Mouse (Mus musculus) neural tube, embryonic 11.5 days (tissue): ENCODE data around the gene Gm28269. TPM values are rescaled to one million over a fixed set of nuclear protein-coding genes. Genes with fewer than 3 reads are reported as not detected.

Source experiments
- ATAC-seq: fragments of 200-750 bp; cut with Nextera tagmentation; 2 replicates; pipeline ENCODE4 v1.8.0; 2017; ENCODE audit warnings: moderate number of reproducible peaks, mild to moderate bottlenecking, moderate TSS enrichment, moderate library complexity; ENCODE audit not compliant: insufficient read depth, low FRiP score, low TSS enrichment
- DNase-seq: peaks from one replicate; pipeline ENCODE4 v3.0.0-alpha.2; 2015; ENCODE audit warnings: low spot score
- H3K27ac ChIP-seq: fragments of 300-500 bp; sonication (generic); 2 replicates; pipeline ENCODE4 v1.5.1; 2014; ENCODE audit warnings: low read depth, mild to moderate bottlenecking, low read length
- H3K27me3 ChIP-seq: fragments of 300-500 bp; sonication (generic); 2 replicates; pipeline ENCODE4 v1.6.1; 2014; ENCODE audit warnings: mild to moderate bottlenecking, low read length, mixed read lengths; ENCODE audit not compliant: control insufficient read depth, insufficient read depth
- H3K36me3 ChIP-seq: fragments of 300-500 bp; sonication (generic); 2 replicates; pipeline ENCODE4 v1.6.1; 2014; ENCODE audit warnings: mild to moderate bottlenecking, low read length, moderate library complexity, mixed read lengths; ENCODE audit not compliant: control insufficient read depth, insufficient read depth
- H3K4me1 ChIP-seq: fragments of 300-500 bp; sonication (generic); 2 replicates; pipeline ENCODE4 v1.6.1; 2014; ENCODE audit warnings: low read length, mixed read lengths; ENCODE audit not compliant: control insufficient read depth, insufficient read depth
- H3K4me2 ChIP-seq: fragments of 300-500 bp; sonication (generic); 2 replicates; pipeline ENCODE4 v1.6.1; 2014; ENCODE audit warnings: low read depth, mild to moderate bottlenecking, moderate library complexity
- H3K4me3 ChIP-seq: fragments of 300-500 bp; sonication (generic); 2 replicates; pipeline ENCODE4 v1.5.1; 2014; ENCODE audit warnings: low read depth, low read length
- H3K9ac ChIP-seq: fragments of 300-500 bp; sonication (generic); 2 replicates; pipeline ENCODE4 v1.6.1; 2014; ENCODE audit warnings: mild to moderate bottlenecking, low read length
- H3K9me3 ChIP-seq: fragments of 300-500 bp; sonication (generic); 2 replicates; pipeline ENCODE4 v1.6.1; 2016; ENCODE audit warnings: low read length; ENCODE audit not compliant: control insufficient read depth
- WGBS: fragments of 180-500 bp; shearing (Covaris S2); extraction: QIAGEN DNeasy Blood & Tissue Kit; methylation state at CpG from one replicate; pipeline ENCODE4 v1.1.7; 2014; 5-methylcytosine and 5-hydroxymethylcytosine counted together
- polyA plus RNA-seq: library from polyadenylated mRNA; unstranded; fragments of >200 nt; fragmentation: Nextera tagmentation; extraction: Ambion mirVana; gene quantifications from 2 replicates; pipeline ENCODE4 v1.2.1, GENCODE M21; 2014

Gm28269 gene
- not detected in 2 replicates for polyA plus RNA-seq

GRCm38 (mm10) chrX:21744997-21745396, at the start of gene Gm28269:
Gm28269 (minus strand) TSS chrX:21745097.
- Histone ChIP-seq H3K4me1 (no peaks in the 10 kb centered on the region), H3K36me3 (no peaks in the 10 kb centered on the region), H3K4me2 (no peak within 1 kb of the TSS), H3K27me3 (no peaks in the 10 kb centered on the region), H3K9ac (no peak within 1 kb of the TSS), H3K27ac (no peak within 1 kb of the TSS), H3K9me3 (no peaks in the 10 kb centered on the region), H3K4me3 (no peak within 1 kb of the TSS)
- DNase-seq (no peak), ATAC-seq (no peak)

GRCm38 (mm10) chrX:21716885-21717284, 28.0 kb downstream of the Gm28269 start:
- Histone ChIP-seq H3K27me3 (no peaks in the 10 kb centered on the region), H3K4me2 (no peak overlapping the region), H3K9me3 (no peaks in the 10 kb centered on the region), H3K4me1 (no peaks in the 10 kb centered on the region), H3K27ac (no peak overlapping the region), H3K9ac (no peak overlapping the region), H3K4me3 (no peak overlapping the region), H3K36me3 (no peaks in the 10 kb centered on the region)
- 90% methylated on average over 2 of the region's 2 CpGs for WGBS
- no peak for ATAC-seq
- no peak for DNase-seq

- DNase-seq (no peak), ATAC-seq (no peak)
- Histone ChIP-seq H3K27me3 (no peaks in the 10 kb centered on the region), H3K9me3 (no peaks in the 10 kb centered on the region), H3K4me2 (no peak overlapping the region), H3K9ac (no peak overlapping the region), H3K4me1 (no peaks in the 10 kb centered on the region), H3K36me3 (no peaks in the 10 kb centered on the region), H3K4me3 (no peak overlapping the region), H3K27ac (no peak overlapping the region)
- 66% methylated on average over 5 of the region's 5 CpGs for WGBS
These were observed 29.6 kb downstream of the Gm28269 start for GRCm38 (mm10) chrX:21715293-21715692.

- Histone ChIP-seq H3K36me3 (no peaks in the 10 kb centered on the region), H3K4me3 (no peak within 1 kb of the TSS), H3K9ac (no peak within 1 kb of the TSS), H3K9me3 (no peaks in the 10 kb centered on the region), H3K27ac (no peak within 1 kb of the TSS), H3K27me3 (no peaks in the 10 kb centered on the region), H3K4me2 (no peak within 1 kb of the TSS), H3K4me1 (no peaks in the 10 kb centered on the region)
- ATAC-seq: no peak
- WGBS: 74% methylated on average over 7 of the region's 7 CpGs
- DNase-seq: no peak
These were observed 30.1 kb downstream of the Gm28269 start, which contains the start of gene Slc6a14 for GRCm38 (mm10) chrX:21714829-21715228. Slc6a14 (plus strand) TSS chrX:21714896.

GRCm38 (mm10) chrX:21704470-21704869, 40.4 kb downstream of the Gm28269 start:
- Histone ChIP-seq H3K9me3 (no peaks in the 10 kb centered on the region), H3K4me3 (no peak overlapping the region), H3K36me3 (no peaks in the 10 kb centered on the region), H3K9ac (no peak overlapping the region), H3K4me2 (no peak overlapping the region), H3K4me1 (no peaks in the 10 kb centered on the region), H3K27me3 (no peaks in the 10 kb centered on the region), H3K27ac (no peak overlapping the region)
- ATAC-seq (no peak), DNase-seq (no peak)
- 86% methylated on average over 1 of the region's 1 CpGs for WGBS

- Histone ChIP-seq H3K27me3 (no peaks in the 10 kb centered on the region), H3K36me3 (no peaks in the 10 kb centered on the region), H3K27ac (no peak overlapping the region), H3K4me3 (no peak overlapping the region), H3K9ac (no peak overlapping the region), H3K4me2 (no peak overlapping the region), H3K9me3 (no peaks in the 10 kb centered on the region), H3K4me1 (no peaks in the 10 kb centered on the region)
- DNase-seq (no peak), ATAC-seq (no peak)
- 81% methylated on average over 4 of the region's 4 CpGs for WGBS
These were observed 43.3 kb downstream of the Gm28269 start for GRCm38 (mm10) chrX:21701646-21702045.

- Histone ChIP-seq H3K27ac (no peak overlapping the region), H3K4me2 (no peak overlapping the region), H3K9ac (no peak overlapping the region), H3K9me3 (no peaks in the 10 kb centered on the region), H3K36me3 (no peaks in the 10 kb centered on the region), H3K4me3 (no peak overlapping the region), H3K27me3 (no peaks in the 10 kb centered on the region), H3K4me1 (no peaks in the 10 kb centered on the region)
- DNase-seq (no peak), ATAC-seq (no peak)
- 84% methylated on average over 3 of the region's 3 CpGs for WGBS
These were observed 49.2 kb downstream of the Gm28269 start for GRCm38 (mm10) chrX:21695687-21696086.

GRCm38 (mm10) chrX:21695220-21695619, 49.7 kb downstream of the Gm28269 start:
- WGBS: 80% methylated on average over 6 of the region's 6 CpGs

More at GRCm38 (mm10) chrX:21695220-21695619, 49.7 kb downstream of the Gm28269 start:
- H3K27ac ChIP-seq: no peak overlapping the region
- H3K27me3 ChIP-seq: no peaks in the 10 kb centered on the region
- H3K4me3 ChIP-seq: no peak overlapping the region
- ATAC-seq (no peak), DNase-seq (no peak)
- H3K9ac ChIP-seq: no peak overlapping the region
- no peaks in the 10 kb centered on the region for H3K36me3 ChIP-seq
- H3K4me2 ChIP-seq: no peak overlapping the region
- H3K9me3 ChIP-seq: no peaks in the 10 kb centered on the region
- no peaks in the 10 kb centered on the region for H3K4me1 ChIP-seq
